Mouse (Mus musculus) adrenal gland, adult 2 months (tissue): ENCODE data around the gene Stoml1. TPM values are rescaled to one million over a fixed set of nuclear protein-coding genes. Genes with fewer than 3 reads are reported as not detected.
"Not testable (repeated sequence)": the region's sequence is repeated elsewhere in the genome, so short reads cannot be mapped to it uniquely, and the experiment has no call there.

ENCODE experiments used
- DNase-seq: peaks from one replicate; pipeline ENCODE4 v3.0.0; 2021
- polyA plus RNA-seq: library from polyadenylated mRNA; depleted of rRNA; stranded (reverse); fragments of >200 nt; gene quantifications from 2 replicates; pipeline ENCODE4 v1.2.3, GENCODE M21; 2012
- total RNA-seq, 2 experiments: library from RNA; stranded (reverse); gene quantifications; 2 replicates each; pipeline ENCODE4 v1.2.3; 2021

The Stoml1 gene
- total and polyA plus RNA-seq, 3 experiments: 13.8 to 38.4 (median 17.2) TPM

DNA sequence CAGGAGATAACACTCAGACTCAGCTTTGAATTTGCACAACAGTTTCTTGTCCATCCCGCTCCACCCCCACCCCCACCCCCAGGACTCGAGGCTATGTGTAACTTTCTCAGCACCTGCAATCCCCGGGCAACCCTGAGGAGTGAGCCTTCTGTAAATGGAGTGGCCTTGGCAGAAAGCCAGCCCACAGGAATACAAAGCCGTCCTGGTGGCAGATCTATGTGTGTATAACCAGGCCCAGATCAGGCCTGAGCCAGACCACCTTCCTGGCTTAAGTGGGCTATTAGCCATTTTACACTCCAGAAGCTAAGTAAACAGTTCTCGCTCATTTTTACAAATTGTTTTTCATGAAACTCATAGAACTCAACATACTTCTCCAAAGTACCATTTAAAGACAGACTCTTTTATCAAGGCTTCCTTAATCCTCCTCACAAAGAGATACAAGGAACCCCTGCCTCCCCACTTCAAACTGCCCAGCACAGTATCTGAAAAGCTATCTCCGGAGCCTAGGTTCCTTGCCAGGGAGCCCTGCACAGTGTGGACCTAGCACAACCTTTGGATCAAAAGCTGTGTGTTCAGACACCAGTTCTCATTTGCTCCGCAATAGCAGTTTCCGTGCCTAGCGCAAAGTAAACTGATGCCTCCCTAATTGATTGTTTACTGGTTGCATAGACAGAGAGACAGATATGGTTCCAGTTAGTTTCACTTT is 11.0 kb upstream of the Stoml1 start:
- peak; percentile 72 for DNase-seq

DNA sequence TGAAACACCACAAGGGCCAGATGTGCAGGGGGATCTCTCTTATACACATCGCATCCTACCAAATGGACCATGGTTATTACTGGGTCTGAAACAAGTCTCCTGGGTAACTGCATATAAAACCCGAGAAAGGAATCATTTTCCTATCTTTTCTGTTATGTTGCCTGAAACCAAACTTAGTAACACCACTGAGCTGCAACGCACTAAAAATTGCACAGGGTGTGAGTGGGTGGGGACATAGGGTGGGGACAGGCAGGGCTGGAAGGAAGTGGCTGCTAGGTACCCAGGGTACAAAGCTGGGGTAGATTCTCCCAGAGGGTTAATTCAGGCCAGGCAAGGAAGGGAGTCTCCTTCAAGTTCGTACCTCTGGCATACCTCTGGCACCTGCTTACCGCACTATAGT is 10.3 kb upstream of the Stoml1 start:
- DNase-seq: no peak

DNA sequence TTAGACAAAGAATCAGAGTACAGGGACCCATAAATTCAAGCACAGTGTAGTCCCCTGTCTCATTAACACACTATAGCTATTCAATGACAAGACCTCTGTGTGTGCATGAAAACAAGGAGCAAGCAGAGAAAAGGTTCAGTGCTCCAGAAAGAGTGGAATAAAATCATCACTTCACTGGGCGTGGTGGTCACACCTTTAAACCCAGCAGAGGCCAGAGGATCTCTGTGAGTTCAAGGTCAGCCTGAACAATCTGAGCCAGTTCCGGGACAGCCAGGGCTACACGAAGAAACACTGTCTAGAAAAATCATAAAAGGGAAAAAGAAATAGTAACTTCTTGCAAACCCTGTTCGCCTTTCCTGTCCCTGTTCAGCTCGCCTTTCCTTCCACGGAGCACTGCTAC is 9.3 kb upstream of the Stoml1 start:
- DNase-seq: no peak

DNA sequence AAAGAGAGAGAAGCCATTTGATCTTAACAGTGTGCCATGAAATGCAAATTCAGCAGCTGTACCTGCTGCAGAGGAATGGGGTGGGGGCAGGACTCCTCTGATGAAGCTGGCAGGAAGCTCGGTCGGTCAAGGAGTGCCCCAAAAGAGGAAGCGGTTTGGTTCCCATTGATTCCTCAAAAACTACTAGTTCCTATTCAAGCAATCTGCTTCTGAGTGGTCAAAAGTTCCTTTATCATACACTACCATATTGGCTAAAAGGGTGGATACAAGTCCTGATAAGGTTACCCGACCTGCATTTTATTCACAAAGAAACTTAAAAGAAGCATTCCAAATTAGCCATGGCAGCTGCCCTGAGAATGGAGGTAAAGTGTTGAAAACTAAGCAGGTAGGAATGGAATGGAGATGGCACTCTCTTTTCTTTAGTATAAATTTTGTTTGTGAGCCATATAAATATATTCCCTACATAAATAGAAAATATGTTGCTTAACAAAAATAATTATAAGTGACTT is 6.8 kb upstream of the Stoml1 start:
- DNase-seq: no peak

DNA sequence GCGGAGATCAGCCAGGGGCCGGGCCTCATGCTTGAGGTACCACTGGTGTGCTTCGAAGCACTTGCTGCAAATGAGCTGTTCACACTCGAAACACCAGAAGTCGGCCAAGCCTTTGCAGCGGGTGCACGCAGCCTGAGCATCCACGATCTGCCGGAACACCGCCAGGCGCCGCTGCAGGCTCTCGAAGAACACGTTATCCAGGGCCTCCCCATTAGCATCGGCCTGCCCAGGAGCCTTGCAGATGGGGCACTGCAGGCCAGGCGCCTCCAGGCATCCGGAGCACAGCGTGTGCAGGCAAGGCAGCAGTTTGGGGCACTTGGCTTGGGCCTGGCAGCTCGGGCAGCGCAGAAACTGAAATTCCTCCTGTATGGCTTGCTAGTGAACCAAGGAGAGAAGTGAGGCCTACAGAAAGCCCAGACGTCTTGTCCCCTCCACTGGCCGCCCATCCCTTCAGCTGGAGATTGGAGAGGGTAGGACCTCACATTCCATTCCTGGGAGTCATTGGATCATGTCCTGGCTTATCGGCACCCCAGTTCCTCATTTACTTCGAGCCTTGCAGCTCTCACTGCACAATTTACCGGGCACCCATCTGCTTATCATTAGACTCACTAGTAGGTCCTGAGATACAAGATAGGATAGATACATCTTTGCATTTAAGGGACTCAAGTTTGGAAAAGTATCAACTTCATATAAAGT is 5.8 kb upstream of the Stoml1 start:
- peak; percentile 90 for DNase-seq

DNA sequence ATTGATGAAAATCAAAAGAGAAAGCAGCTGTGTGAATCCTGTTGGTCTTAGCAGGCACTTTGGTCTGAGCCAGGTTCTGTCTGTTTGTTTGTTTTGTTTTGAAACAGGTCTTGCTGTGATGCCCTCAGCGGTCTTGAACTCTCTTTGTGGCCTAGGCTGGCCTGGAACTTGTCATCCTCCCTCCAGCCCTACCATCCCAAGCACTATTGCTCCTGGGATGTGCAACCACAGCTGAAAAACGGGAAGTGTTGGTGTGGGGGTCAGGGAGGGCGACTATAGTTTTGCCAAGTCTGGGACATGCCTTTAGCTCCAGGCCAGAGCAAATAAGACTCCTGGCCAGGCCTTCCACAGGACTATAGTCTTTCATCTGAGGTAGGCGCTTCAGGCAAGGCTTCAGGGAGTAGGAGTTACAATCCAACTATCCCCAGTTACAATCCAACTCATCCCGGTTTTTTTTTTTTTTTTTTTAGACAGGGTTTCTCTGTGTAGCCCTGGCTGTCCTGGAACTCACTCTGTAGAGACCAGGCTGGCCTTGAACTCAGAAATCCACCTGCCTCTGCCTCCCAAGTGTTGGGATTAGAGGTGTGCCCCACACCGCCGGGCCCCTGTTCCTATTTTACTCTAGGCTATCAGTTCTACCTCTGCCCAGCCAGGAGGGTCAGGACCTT is 4.1 kb upstream of the Stoml1 start:
- no peak for DNase-seq

DNA sequence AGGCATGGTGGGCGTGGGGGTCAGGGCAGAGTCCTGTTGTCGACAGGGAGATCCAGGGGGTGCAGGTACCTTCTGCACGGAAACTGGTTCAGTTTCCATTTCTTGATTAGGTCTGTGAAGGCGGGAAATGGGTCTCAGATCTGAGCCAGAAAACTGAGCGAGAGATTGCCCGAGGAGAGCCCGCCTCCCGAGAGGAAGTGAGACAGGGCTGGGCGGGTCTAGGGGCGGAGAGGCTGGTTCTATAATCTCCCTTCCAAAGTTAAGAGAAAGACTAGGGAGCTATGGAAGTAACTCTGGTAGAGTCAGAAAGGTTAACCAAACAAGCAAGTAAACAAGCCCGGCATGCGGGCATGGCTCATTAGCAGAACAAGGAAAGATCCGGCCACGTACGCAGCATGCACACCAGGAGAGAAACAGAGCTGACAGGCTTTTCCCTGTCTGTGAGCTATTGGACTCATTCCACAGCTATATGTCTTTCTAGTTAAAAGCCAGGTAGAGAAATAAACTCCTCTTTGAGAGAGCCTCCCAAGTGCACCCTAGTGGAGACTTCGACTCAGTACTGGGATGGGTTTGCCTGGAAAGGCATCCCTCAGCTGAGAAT is 3.3 kb upstream of the Stoml1 start, which contains the start of gene Pml:
Pml (minus strand) TSS at position 195 of the 601 bp plus-strand sequence.
- peak; percentile 90 for DNase-seq

DNA sequence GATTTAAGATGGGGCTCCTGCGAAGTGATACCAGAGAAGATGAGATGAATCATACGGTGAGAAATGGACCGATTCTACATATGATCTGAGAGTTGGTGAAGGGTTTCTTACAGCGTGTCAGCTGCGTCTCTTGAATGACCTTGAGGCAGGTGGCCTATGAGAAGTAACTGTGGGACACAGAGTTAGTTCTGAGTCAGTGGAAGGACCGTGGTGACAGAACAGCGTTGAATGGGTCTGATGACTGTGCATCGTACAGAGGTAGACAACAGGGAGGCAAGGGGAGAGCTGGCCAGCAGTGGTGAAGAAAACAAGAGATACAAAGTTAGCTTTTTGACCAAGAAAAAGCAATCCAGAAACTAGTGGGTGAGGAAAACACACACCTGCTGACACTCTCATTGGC is 2.6 kb upstream of the Stoml1 start:
- DNase-seq: no peak

DNA sequence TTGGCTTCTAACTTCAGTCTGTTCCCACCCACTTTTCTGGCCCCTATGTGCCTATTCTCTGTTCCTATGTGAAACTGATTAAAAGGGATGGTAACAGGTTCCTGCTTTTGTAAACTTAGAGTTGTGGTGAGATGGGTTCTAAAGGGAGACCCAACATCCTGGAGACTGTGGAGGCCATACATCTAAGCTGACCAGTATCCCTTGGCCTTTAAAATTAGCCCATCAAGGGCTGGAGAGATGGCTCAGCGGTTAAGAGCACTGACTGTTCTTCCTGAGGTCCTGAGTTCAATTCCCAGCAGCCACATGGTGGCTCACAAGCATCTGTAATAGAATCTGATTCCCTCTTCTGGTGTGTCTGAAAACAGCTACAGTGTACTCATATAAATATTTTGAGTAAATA is 2.2 kb upstream of the Stoml1 start:
- not testable (repeated sequence) for DNase-seq

DNA sequence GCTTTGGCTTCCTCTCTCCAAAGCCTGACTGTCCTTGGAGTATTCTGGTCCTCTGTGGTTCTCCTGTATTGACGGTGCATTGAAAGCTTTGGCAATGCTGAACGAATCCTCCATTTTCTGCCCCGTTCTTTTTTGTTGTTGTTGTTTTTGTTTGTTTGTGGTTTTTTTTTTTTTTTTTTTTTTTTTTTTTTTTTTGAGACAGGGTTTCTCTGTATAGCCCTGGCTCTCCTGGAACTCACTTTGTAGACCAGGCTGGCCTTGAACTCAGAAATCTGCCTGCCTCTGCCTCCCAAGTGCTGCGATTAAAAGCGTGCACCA is 800 bp downstream of the Stoml1 start:
- not testable (repeated sequence) for DNase-seq

DNA sequence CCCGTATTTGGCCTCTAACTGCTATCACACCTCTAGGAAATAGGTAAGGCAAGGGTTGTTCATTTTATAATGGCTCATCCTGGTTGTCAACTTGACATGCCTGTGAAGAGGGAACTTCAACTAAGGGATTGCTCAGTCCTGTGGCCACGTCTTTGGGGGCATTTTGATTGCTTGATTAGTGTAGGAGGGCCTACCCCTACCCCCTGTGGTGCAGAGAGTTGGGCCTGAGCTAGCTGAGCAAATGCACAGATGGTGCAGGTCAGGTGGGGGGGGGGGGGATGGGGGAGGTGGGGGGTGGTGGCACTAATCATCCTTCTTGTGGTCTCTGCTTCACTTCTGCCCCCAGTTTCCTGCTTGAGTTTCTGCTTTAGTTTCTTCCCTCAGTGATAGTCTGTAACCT is 2.1 kb downstream of the Stoml1 start:
- no peak for DNase-seq

DNA sequence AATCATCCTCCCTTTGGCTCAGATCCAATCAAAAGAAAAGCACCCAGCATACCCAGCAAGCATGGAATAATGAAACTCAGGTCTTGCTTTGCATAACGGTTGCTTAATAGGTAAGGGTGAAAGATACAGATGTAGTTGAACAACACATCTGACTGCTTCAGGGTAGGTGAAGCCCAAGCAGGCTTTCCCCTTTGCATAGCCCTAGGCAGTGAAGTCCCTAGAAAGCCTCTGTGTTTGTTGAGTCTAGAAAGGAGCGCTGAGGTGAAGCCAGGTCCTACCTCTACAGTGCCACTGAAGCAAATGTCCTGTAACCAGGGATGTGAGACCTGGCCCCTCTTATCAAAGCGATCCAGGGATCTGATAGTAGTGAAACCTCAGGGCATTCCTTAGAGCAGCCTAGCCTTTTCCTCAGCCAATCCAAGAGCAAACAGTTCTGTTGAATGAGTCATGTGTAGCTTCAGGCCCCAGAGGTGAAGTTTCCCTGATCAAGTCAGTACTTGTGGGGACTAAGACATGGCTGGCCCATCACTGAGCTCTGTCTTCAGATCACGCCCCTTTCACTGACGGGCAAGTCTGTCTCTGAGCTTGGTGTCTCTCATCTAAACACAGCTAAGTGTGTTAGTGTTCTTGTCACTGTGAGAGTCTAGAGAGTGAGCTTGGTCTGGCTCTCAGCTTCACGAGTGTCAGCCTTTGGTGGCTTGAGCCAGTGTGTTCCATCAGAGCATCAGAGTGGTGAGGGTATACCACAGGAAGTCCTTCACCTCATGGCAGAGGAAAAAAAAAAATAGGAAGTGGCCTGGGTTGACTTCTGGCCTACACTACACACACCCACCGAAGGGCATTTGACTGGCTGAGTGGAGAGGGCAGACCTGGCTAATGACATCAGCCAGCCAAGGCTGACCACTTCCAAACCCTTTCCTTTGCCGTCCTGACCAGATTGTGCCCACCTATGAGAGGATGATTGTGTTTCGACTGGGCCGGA is 3.0 kb downstream of the Stoml1 start:
- DNase-seq: no peak

DNA sequence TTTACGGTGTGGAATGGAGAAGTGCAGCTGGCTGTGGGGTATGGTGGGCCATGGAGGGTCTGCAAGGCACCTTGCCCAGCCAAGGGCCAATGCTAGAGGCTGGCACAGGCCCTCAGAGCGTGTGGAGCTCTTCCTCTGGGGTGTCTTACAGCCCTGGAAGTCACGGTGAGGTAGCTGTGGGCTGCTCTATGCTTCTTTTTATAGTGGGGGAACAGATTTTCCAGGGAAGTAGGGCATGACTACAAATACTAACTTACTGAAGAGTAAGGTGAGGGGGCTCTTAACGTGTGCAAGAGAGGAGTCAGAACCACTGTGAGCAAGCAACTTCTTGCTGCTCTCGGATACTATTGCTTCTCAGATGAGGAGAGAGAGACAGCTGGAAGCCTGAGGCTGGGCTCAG is 9.5 kb downstream of the Stoml1 start:
- no peak for DNase-seq

DNA sequence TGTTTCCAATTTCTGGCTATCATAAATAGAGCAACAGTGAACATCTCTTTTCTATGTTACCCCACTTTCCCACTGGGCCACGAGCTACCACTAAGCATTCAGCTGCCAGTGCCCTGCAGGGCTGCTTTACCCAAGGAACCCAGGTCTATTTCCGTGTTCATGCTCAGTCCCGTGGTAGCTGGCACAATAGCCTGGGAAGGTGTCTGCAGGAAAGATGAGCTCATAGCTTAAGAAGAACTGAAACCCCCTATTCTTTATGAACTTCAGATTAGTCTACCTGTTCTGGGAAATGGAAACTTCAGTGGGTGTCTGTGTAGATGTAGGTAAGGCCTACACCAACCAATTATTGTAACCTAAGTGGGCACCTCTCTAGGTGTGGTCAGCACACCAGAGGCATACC is 12.4 kb downstream of the Stoml1 start:
- DNase-seq: no peak

DNA sequence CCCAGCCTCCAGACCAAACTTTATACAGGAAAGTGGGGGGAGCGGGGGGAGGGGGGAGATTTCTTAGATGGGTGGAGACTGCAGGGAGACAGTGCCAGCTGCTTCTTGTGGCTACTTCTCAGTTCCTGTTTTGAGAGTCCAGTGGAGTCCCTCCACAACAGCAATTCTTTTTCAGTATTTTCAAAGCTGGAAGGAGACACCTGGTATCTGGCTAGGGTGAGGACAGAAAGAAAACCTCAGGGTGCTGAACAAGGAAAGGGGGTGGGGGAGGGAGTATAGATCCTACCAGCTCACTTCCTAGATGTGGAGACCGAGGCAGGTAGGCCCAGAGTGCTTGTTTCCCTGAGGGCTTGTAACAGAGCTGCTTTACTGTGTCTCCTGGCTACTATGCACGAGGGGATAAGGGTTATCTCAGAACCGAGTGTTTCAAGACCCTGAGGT is 13.6 kb downstream of the Stoml1 start:
- DNase-seq: no peak

DNA sequence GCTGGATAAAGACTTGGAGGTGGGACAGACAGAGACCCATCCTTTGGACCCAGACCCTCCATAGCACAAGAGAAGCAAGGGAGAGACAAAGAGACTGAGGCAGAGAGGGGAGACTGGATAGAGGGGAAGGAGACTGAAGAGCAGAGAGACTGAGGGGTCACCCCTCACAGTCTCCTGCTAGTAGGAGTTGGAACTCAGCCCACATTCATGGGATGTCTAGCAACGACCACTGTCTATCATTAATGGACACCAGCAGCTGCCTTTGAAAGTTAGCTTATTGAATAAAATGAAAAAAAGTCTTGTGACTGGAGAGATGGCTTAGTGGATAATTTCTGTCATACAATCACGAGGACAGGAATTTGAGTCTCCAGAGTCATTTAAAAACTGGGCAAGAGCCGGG is 14.1 kb downstream of the Stoml1 start:
- DNase-seq: no peak

DNA sequence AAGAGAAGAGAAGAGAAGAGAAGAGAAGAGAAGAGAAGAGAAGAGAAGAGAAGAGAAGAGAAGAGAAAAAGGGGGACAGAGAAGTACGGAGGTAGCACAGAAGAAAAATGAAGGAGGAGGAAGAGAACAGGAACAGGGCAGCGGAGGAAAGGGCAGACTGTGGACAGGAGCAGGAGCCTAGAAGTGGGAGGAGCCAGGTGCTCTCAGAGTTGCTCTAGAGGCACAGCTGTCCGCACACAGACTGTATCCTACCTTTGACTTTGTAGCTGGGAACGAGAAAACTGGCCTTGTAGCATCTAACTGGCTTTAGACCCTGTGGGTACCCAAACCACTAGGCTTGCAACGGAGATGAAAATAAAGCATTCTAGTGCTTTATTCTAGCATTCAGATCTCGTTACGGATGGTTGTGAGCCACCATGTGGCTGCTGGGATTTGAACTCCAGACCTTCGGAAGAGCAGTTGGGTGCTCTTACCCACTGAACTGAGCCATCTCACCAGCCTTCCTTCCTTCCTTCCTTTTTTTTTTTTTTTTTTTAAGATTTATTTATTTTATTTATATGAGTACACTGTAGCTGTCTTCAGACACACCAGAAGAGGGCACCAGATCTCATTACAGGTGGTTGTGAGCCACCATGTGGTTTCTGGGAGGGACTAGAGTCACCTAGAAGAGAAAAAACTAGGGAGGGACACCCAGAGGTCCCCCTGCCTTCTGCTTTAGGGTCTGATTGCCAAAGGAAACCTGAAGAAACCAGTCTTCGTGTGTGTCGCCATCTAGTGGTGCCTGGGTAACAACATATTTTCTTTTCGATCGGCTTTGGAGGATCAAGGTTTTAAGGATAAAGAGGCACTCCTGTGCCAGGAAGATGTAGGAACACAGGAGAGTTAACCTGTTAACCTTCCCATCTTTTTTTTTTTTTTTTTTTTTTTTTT is 15.7 kb downstream of the Stoml1 start:
- peak; percentile 37 for DNase-seq

DNA sequence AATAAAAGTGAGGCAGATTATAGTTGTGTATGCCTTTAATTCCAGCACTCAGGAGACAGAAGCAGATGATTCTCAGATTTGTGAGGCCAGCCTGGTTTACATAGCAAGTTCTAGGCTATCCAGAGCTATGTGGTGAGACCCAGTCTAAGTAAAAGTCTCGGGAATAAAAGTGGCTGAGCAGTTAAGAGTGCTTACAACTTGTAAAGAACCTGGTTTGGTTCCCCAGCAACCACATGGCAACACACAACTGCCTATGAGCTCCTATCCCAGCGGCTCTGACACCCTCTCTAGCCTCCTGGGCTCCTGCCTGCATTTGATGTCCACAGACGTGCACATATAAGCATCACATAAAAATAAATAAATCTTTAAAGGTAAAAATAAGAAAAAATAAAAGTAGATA is 17.1 kb downstream of the Stoml1 start:
- no peak for DNase-seq

DNA sequence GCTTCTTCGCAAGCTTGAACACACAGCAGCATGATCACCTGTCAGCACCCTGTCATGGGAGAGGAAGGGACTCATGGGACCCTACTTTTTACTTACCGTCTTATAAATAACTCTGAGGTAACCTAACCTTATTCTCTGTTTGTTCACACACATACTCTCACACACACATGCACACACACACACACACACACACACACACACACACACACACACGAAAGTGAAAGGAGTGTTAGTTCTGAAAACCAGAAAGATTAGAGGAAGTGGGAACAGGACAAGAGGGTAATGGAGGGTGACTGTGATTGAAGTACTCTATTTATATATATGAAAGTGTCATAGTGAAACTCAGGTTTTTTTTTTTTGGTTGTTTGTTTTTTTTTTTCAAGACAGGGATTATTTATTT is 18.1 kb downstream of the Stoml1 start:
- DNase-seq: no peak

DNA sequence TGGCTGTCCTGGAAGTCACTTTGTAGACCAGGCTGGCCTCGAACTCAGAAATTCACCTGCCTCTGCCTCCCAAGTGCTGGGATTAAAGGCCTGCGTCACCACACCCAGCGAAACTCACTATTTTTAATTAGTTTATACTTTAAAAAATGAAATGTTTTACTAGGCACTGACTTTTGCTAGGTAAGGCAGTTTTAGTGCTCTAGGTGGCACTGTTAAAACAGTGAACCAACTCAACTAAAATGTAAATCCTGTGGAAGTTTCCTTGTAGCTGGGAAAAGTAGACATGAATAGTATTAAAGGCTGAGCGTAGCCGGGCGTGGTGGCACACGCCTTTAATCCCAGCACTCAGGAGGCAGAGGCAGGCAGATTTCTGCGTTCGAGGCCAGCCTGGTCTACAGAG is 18.6 kb downstream of the Stoml1 start:
- not testable (repeated sequence) for DNase-seq
